12 mouse cellular contexts compared by ENCODE assay signal in genomic region chr7:125259016-125259415, GRCm38 (mm10).
A peak's percentile ranks its signal among the peaks of the same experiment; 100 is the strongest.
DNase-seq lines count a peak whose midpoint lies in the region.
"Had no signal": no experiment of that assay in that cellular context is flagged by ENCODE, and none has a peak within 500 bp of the region (broad histone marks: within the 10 kb centered on the region; RNA-seq: fewer than 3 reads in every experiment).

No protein-coding gene starts in this region.

- DNase-seq in cerebellum, postnatal 10 days = peak; percentile 79 to 82
- no peak for DNase-seq in cerebellum, adult 11 months
- DNase-seq in kidney, postnatal 10 days = peak; percentile 17
- DNase-seq in kidney, adult 8-10 months = no peak
- DNase-seq in right cerebral cortex, postnatal 4 days = peak; percentile 4
- DNase-seq in right cerebral cortex, adult 18-20 months = no peak
- no peak for DNase-seq in thymus, postnatal 36 days
- DNase-seq: cerebellum, adult 18-20 months; cerebellum, postnatal 36 days; kidney, adult 18-20 months; thymus, adult 18-20 months; thymus, postnatal 4 days had no signal

Comparison
In these comparisons a context has a peak if more than half of its experiments do, and no peak if none do; other contexts are left out.
1. DNase-seq: peak in cerebellum, postnatal 10 days (2 of 2), kidney, postnatal 10 days (single experiment) and right cerebral cortex, postnatal 4 days (single experiment); none in cerebellum, adult 11 months (single experiment), kidney, adult 8-10 months (0 of 2), right cerebral cortex, adult 18-20 months (single experiment) and thymus, postnatal 36 days (0 of 2).